Comparison of ENCODE assay signal across 19 mouse cellular contexts in the genomic region with DNA sequence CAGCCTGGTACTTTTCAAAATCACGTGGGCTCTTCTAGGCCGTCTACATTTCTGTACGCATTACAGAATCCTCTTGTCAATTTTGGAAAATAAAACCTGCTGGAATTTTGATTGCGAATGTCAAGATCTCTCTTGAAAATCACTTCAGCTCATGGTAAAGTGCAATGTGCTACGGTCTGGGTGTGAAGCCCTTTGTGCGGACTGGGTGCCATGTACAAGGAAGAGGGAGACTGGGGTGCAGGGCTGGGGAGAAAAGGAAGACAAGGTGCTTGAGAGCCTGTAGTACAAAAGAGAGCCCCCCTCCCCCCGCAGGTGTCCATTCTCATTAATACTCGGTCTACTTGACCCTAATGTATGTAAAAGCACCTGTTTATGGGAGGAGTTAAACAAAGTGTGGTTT.
A peak's percentile ranks its signal among the peaks of the same experiment; 100 is the strongest.
DNase-seq lines count a peak whose midpoint lies in the region; ATAC-seq and TF ChIP-seq lines count a peak whose summit lies in the region.
"Had no signal": no experiment of that assay in that cellular context is flagged by ENCODE, and none has a peak within 500 bp of the region (broad histone marks: within the 10 kb centered on the region; RNA-seq: fewer than 3 reads in every experiment).

No protein-coding gene starts in this region.

- no peak overlapping the region for H3K4me2 ChIP-seq in lung, embryonic 16.5 days (ENCODE audit: low read depth, low read length)
- no peak overlapping the region for H3K4me2 ChIP-seq in lung, postnatal 0 days (replicated peaks; ENCODE audit: low read depth, low read length)

- H3K36me3 ChIP-seq in lung, embryonic 16.5 days (ENCODE audit: control insufficient read depth, insufficient read depth, low read length): no peaks in the 10 kb centered on the region
- H3K36me3 ChIP-seq in lung, postnatal 0 days (ENCODE audit: insufficient read depth, low read length): no peaks in the 10 kb centered on the region
- H3K36me3 ChIP-seq: G1E had no signal

- no peaks in the 10 kb centered on the region for H3K9me3 ChIP-seq in lung, embryonic 16.5 days (ENCODE audit: control insufficient read depth, low read length)
- no peaks in the 10 kb centered on the region for H3K9me3 ChIP-seq in lung, postnatal 0 days (ENCODE audit: low read length)

- 59% methylated on average over 8 of the region's 8 CpGs for WGBS in lung, embryonic 16.5 days
- WGBS in lung, postnatal 0 days: 60% methylated on average over 8 of the region's 8 CpGs
- 65% methylated on average over 8 of the region's 8 CpGs for WGBS in lung, adult 2 months

- 0 out of 2 replicates have a peak overlapping the region, but pooled peaks have one; percentile 16 for H3K27ac ChIP-seq in lung, embryonic 16.5 days (ENCODE audit: low read length)
- no peak overlapping the region for H3K27ac ChIP-seq in lung, postnatal 0 days (ENCODE audit: low read length)

- DNase-seq in lung, adult 18-20 months: no peak
- peak; percentile 11 for DNase-seq in lung, postnatal 0 days (ENCODE audit: low spot score)
- DNase-seq in lung, adult 2 months: no peak
- DNase-seq: adrenal gland, adult 2 months; adrenal gland, adult 8-10 months; adrenal gland, postnatal 10 days; adrenal gland, postnatal 14 days; adrenal gland, postnatal 25 days; adrenal gland, postnatal 36 days; B cell, adult 2 months; cerebellum, adult 11 months; cerebellum, adult 11-12 months; cerebellum, adult 18-20 months had no signal

- TF ChIP-seq EP300 in lung, postnatal 0 days (IDR thresholded peaks at IDR 0.05): no peak

- no peak overlapping the region for H3K4me3 ChIP-seq in lung, embryonic 16.5 days (ENCODE audit: low read length)
- H3K4me3 ChIP-seq in lung, postnatal 0 days (ENCODE audit: low read depth, low read length): no peak overlapping the region
- no peak overlapping the region for H3K4me3 ChIP-seq in lung, adult 2 months (replicated peaks; ENCODE audit: extremely low read depth, low read depth, low read length)

- TF ChIP-seq CTCF in lung, postnatal 0 days (IDR thresholded peaks at IDR 0.05): no peak
- no peak for TF ChIP-seq CTCF in lung, adult 2 months (IDR thresholded peaks at IDR 0.05; ENCODE audit: insufficient read depth, low read length)

- no peaks in the 10 kb centered on the region for H3K27me3 ChIP-seq in lung, embryonic 16.5 days (ENCODE audit: control insufficient read depth, insufficient read depth, low read depth, low read length)
- no peaks in the 10 kb centered on the region for H3K27me3 ChIP-seq in lung, postnatal 0 days (replicated peaks; ENCODE audit: insufficient read depth, low read length)
- H3K27me3 ChIP-seq: CH12.LX, Patski had no signal

- no peak overlapping the region for H3K9ac ChIP-seq in lung, embryonic 16.5 days (ENCODE audit: low read length)
- H3K9ac ChIP-seq in lung, postnatal 0 days (replicated peaks; ENCODE audit: low read depth): no peak overlapping the region

- ATAC-seq in lung, embryonic 16.5 days (ENCODE audit: low read depth): peak; percentile 80
- peak; percentile 57; the same call in 1 of the 2 replicates for ATAC-seq in lung, postnatal 0 days
- ATAC-seq: activated CD4-positive, CD25-positive, alpha-beta regulatory T cell, adult 4 months; CD4-positive, CD25-positive, alpha-beta regulatory T cell, adult 4 months; Patski had no signal

- TF ChIP-seq POLR2A in lung, adult 2 months (IDR thresholded peaks at IDR 0.05; ENCODE audit: borderline replicate concordance, extremely low read depth, low read depth, low read length): no peak

- H3K4me1 ChIP-seq in lung, embryonic 16.5 days (replicated peaks; ENCODE audit: control insufficient read depth, insufficient read depth, low read length): peaks cover 5% of the 10 kb centered on the region; the same call in 1 of the 2 replicates
- H3K4me1 ChIP-seq in lung, postnatal 0 days (ENCODE audit: insufficient read depth, low read depth, low read length): no peaks in the 10 kb centered on the region; the same call in 1 of the 2 replicates
- H3K4me1 ChIP-seq in lung, adult 2 months (ENCODE audit: control insufficient read depth, insufficient read depth, low read length): no peaks in the 10 kb centered on the region
